Mouse (Mus musculus) spleen, embryonic (tissue): Measurements from ENCODE around the gene Naa38.

Source experiments
- CTCF ChIA-PET: fragments of 350-600 bp; sonication (Branson Sonifier 250); formaldehyde crosslinking; loops from one replicate; lab custom pipeline; 2022; lab: Charles Lee

Naa38 gene

GRCm38 (mm10) chr11:69423885-69424284, 28.6 kb downstream of the Naa38 start:
- CTCF ChIA-PET: interaction anchor here (0.5 to 0.6 kb wide), 2 partner anchors 25 to 126 kb away, joined by 3 to 4 read pairs; no protein-coding TSS in a partner anchor

GRCm38 (mm10) chr11:69426246-69426645, 31.0 kb downstream of the Naa38 start:
- CTCF ChIA-PET: no interaction called here

- CTCF ChIA-PET: interaction anchor here (1.5 kb wide), 1 partner anchor 35 kb away, joined by 3 read pairs; no protein-coding TSS in a partner anchor
These were observed 33.5 kb downstream of the Naa38 start for GRCm38 (mm10) chr11:69428751-69429150.

DNA sequence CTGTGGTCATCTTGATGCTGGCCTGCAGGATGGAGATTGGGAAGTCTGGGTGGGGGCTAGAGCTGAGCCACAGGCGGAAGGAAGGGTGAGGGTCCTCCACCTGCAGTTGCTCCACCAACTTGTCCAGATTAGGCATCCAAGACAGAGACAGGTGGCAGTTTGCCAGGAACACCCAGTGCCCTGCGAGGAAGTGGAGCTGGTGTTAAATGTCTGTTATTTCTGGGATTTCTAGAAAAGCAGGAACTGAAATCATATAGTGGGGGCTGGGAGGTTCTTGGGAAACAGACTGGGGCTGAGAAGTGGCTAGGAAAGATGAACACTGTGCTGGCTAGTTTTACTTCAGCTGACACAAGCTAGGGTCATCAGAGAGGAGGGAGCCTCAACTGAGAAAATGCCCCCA, 34.0 kb downstream of the Naa38 start:
- CTCF ChIA-PET: interaction anchor here (1.1 to 1.5 kb wide), 2 partner anchors 22 to 36 kb away, joined by 3 read pairs; no protein-coding TSS in a partner anchor

DNA sequence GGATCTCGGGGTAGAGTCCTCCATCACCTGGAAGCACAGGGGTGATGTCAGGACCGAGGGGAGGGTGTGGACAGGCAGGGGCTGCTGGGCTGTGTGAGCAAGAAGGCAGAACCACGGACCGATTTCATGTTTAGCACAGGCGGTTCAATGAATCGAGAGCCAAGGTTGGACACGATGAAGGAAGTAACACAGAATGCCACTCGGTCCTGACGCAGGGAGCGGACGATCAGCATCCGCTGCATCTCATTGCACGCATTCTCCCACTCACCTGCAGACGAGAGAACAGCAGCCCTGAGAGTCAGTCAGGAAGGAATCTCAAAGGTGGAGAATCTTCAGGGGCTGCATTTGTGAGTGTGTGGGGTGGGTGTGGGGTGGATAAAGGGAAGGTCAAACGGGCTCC, 35.3 kb downstream of the Naa38 start:
- CTCF ChIA-PET: interaction anchor here (1.1 kb wide), 1 partner anchor 24 kb away, joined by 3 read pairs; no protein-coding TSS in a partner anchor

GRCm38 (mm10) chr11:69431829-69432639, 36.7 kb downstream of the Naa38 start:
- CTCF ChIA-PET: interaction anchor here (0.6 to 1.0 kb wide), 8 partner anchors 12 to 101 kb away, joined by 3 to 7 read pairs (median 4); partner anchors contain the start of genes Cyb5d1 and Naa38

DNA sequence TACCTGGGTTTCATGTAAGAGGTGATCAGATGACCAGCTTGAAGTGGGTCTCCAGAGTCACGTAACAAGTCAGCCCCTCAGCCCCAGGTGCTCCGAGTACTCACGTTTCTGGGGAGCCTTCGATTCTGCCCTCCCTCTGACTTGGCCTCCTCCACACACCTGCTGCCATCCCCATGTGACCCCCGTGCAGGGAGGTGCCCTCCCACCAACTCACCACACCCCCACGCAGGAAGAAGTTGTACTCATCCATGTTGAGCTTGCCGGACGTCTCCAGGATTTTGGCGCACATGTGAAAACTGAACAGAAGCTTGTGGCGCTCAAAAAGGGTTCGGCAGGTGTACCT, 37.3 kb downstream of the Naa38 start:
- CTCF ChIA-PET: interaction anchor here (0.6 to 1.0 kb wide), 6 partner anchors 13 to 101 kb away, joined by 3 to 6 read pairs (median 4); partner anchors contain the start of genes Cyb5d1 and Naa38

GRCm38 (mm10) chr11:69433189-69433588, 37.9 kb downstream of the Naa38 start:
- CTCF ChIA-PET: no interaction called here

DNA sequence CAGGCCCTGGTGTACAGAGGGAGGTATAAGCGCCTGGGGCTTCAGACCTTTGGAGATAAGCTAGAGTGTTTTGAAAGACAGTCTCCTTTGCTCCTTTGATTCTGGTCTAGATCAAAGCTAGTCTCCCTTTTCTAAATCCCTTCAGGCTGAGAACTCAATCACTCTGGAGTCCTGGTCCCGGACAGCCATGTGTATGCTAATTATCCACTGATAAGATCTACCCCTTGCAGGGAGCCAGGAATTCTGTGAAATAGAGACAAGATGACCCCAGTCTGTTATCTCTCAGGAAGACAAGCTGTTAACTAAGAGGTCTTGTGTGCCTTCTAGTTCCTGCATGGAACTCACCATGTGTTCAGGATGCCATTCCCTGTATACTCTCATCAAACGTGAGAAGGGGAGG, 42.0 kb downstream of the Naa38 start:
- CTCF ChIA-PET: interaction anchor here (0.5 kb wide), 1 partner anchor 32 kb away, joined by 3 read pairs; no protein-coding TSS in a partner anchor

- CTCF ChIA-PET: no interaction called here
These were observed 48.0 kb downstream of the Naa38 start for GRCm38 (mm10) chr11:69443328-69443727.
